Mouse (Mus musculus): ENCODE measurements around the gene Fut2.

DNA sequence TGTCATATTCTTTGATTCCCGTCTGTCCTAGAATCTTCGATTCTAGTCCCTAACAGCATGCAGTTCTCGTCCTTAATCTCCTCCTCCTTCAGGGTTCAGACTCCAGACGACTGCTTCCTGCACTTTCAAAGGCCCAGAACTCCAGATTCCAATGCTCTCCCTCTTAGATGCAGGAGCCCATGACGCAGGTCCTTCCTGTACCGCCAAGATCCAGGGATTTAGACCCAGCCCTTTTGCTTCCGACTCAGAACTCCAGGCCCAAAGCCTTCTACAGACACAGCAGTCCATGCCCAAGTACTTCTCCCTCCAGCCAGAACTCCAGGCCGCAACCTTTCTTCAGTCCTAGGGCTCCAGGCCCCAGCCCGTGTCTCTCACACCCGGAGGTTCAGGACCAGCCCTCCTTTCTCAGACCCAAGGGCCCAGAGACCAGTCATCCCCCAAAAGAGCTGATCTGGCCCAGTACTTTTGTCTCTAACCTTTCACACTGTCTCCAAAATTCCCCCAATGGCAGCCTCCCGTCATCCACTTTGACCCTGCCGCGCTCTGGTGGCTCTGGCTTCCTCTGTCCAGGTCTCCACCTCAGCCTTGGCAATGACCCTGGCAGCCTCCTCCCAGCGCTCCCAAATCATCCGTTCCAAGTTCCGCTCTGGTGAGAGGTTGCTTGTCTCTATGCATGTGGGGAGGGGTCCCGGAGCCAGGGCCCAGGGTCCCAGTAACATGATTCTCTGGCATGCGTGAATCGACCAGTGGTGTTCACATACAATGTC lies 25.8 kb downstream of the Fut2 start:
- no peak for TF ChIP-seq CTCF (IDR thresholded peaks at IDR 0.05; ENCODE audit: insufficient read depth, low read depth, low read length)
- no peak for TF ChIP-seq POLR2A (IDR thresholded peaks at IDR 0.05; ENCODE audit: insufficient read depth, low read depth, low read length)

Measured in olfactory bulb, adult 2 months (tissue).